Mouse (Mus musculus) megakaryocyte, embryonic 14.5 days (primary cell): ENCODE data around the gene Mtmr1.

Source experiments
- FLI1 ChIP-seq: IDR thresholded peaks from 2 replicates; pipeline ENCODE4 v1.6.1; 2012; ENCODE audit warnings: low read length, inconsistent platforms, mixed read lengths
- GATA1 ChIP-seq: IDR thresholded peaks from 3 replicates; pipeline ENCODE4 v1.6.1; 2012; ENCODE audit warnings: mixed read lengths, low read length, inconsistent platforms, borderline replicate concordance

- TF ChIP-seq GATA1 (no peak), FLI1 (no peak)
Measured at GRCm38 (mm10) chrX:71435542-71435941, 71.0 kb downstream of the Mtmr1 start.
